Mouse (Mus musculus) brown adipose tissue, adult 24 weeks (tissue): ENCODE measurements around the gene Dcst2. TPM values are rescaled to one million over a fixed set of nuclear protein-coding genes. Genes with fewer than 3 reads are reported as not detected.

Source experiments
- H3K27ac ChIP-seq: fragments of 200-500 bp; replicated peaks from 2 replicates; pipeline ENCODE4 v1.5.1; 2012; ENCODE audit warnings: low read depth, mild to moderate bottlenecking, low read length
- H3K4me1 ChIP-seq: fragments of 200-500 bp; 2 replicates; pipeline ENCODE4 v1.6.1; 2012; ENCODE audit warnings: low read length, mixed read lengths; ENCODE audit not compliant: control insufficient read depth, insufficient read depth, insufficient read length
- H3K4me3 ChIP-seq: fragments of 200-500 bp; 2 replicates; pipeline ENCODE4 v1.5.1; 2012; ENCODE audit warnings: low read depth, mild to moderate bottlenecking, low read length, moderate library complexity; ENCODE audit not compliant: insufficient read depth
- polyA plus RNA-seq: library from polyadenylated mRNA; stranded (reverse); fragments of >200 nt; gene quantifications from 2 replicates; pipeline ENCODE4 v1.2.4, GENCODE M21; 2012; ENCODE audit not compliant: missing spikeins, insufficient read depth, insufficient read length

The Dcst2 gene
- polyA plus RNA-seq = 1.2 and 1.6 TPM in 2 replicates

DNA sequence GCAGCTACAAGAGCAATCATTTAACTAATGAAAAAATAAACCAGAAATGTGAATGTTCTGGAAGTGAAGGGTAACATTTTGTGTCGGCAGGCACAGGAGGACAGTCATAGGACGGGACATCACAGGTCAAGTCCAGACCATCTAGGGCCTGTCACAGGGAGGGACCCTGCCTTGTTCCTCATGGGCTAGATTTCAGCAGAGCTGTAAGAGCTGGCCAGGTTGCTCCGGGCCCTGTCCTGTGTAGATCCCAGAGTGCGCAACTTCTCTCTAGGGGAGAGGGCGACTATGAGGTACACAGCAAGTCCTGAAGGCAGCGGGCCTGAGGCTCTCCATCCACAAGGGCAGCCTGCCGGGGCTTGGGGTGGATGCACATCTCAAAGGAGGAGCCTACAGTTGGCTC, at the start of gene Dcst2:
Gene Dcst2 (plus strand): TSS at position 301 of the 400 bp plus-strand sequence.
- no peak within 1 kb of the TSS for H3K27ac ChIP-seq
- H3K4me3 ChIP-seq = no peak within 1 kb of the TSS
- H3K4me1 ChIP-seq = peaks cover under 1% of the 10 kb centered on the region

DNA sequence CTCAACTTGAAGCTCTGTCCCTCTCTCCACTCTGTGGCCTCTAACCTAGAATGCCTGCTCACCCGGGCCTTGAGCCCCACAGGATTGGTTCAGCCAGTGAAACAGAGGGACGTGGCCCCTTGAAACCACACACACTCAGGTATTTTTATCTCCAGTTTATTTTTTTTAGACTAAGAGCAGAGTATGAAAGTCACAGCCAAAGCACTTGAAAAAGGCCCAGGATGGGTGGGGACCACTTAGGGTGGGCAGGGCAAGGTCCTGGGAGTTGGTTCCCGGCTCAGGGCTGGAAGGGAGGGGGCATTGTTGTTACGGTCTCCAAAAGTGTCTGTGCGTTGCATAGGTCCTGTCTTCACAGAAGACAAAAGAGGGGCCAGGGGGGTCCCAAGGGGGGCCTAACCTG, 47.4 kb upstream of the Dcst2 start:
- Histone ChIP-seq H3K4me1 (peaks cover 4% of the 10 kb centered on the region; the same call in 1 of the 2 replicates), H3K4me3 (no peak overlapping the region), H3K27ac (no peak overlapping the region)

DNA sequence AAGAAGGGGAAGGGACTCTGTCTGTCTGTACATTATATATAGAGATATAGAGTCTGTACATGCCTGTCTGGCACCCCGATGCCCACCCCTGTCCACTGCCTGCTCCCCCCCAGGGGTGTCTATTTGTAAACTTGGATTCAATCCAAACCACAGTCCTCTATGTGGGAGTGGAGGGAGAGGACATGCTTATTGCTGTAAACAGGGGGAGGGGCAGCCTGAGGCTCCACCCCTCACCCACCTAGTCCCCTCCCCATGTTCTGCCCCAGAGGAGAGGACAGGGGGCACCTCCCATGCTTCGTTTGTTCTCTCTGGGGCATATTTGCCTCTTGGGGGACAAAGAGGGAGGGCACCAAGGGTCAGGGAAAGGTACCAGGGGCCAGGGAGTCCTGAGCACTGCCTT, 47.0 kb upstream of the Dcst2 start:
- H3K27ac ChIP-seq = no peak overlapping the region
- H3K4me1 ChIP-seq = peaks cover 4% of the 10 kb centered on the region; the same call in 1 of the 2 replicates
- H3K4me3 ChIP-seq = 0 out of 2 replicates have a peak overlapping the region, but pooled peaks have one; percentile 33

DNA sequence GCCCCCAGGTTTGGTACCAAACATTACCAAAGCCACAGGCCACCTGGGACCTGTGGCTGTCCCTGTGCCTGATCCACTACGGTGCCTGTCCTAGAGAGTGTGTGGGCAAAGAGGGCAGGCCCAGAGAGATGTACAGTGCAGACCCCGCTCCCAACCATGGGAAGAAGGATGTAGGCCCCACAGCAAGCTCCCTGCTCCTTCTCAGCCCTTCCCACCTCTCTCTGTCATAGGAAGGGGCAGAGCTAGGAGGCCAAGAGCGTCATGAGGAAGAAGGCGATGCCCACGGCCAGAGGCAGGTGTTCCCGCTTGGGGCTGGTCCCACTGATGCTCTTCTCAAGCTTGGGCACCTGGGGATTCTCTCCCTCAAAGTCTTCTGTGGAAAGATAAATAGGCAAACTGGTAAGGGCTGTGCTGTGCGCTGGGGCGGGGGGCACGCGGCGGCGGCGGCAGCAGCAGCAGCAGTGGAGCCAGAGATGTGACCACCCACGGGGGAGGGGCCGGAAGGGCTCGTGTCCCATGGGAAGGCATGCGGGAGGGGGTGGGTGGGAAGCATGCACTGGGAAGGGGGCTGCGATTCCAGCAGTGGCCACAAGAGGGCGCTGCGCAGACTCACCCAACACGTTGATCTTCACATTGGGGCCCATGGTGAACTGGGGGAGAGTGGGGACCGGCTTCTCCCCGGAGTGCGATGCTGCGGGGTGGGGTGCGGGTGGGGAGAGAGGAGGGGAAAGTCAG, 46.4 kb upstream of the Dcst2 start:
- Histone ChIP-seq H3K4me3 (peak overlapping the region; percentile 33), H3K4me1 (peaks cover 4% of the 10 kb centered on the region; the same call in 1 of the 2 replicates), H3K27ac (no peak overlapping the region)

DNA sequence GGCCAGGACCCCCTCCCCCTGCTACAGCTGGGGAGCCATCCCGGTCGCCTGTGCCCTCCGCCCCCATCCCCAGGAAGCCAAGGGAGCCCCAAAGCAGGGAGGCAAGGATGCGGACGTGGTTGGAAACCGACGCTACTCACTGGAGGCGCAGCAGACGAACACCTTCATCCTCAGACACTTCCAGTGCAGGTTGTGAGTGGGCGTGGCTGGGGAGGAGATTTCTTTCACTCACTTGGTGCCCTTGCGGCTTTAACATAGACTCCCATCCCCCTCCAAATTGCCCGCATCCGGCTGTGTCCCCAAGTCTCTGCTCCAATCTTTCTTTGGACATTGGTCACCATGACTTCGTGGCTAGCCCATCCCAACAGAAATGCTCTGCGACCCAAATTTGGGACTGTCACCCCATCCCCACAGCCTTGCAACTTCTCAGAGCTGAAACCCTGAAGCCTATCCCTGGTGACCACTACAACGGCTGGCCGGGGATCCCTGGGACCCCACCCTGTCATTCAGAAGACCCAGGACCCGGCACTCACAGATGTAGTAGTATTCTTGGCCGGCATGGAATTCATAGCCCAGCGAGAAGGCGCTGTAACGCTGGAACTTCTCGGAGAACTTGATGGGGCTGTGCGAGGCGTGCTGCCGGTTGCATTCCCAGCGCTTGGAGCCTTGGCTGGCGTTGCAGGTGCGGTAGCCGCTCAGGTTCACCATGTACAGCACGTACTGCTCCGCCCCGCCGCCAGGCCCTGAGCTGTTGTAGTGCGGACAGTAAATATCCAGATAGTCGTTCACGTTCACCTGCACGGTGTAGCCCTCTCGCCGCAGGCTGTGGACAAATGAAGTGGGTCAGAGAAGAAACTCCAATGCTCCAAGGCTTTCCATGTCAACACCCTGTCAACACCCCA, 45.6 kb upstream of the Dcst2 start:
- Histone ChIP-seq H3K4me3 (no peak overlapping the region), H3K27ac (no peak overlapping the region), H3K4me1 (peaks cover 10% of the 10 kb centered on the region; the same call in 1 of the 2 replicates)

DNA sequence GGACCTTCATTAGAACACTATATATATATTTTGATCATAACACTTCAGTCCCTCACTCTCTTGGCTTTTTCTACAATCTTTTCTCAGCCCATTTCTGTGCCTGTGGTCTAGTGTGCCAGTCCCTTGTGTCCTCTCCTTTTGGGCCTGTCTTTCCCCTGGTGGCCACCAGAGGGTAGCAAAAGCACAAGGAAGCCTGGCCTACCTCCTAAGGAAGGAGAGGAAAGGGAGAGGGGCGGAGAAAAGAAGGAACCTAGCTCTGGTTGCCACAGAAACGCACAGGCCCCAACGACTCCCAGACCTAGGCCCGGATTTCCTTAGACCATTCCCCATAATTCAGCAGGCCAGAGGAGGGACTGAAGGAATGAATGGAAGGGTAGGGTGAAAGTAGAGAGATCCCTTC, 44.9 kb upstream of the Dcst2 start:
- Histone ChIP-seq H3K4me3 (no peak overlapping the region), H3K4me1 (peaks cover 13% of the 10 kb centered on the region; the same call in 1 of the 2 replicates), H3K27ac (no peak overlapping the region)

DNA sequence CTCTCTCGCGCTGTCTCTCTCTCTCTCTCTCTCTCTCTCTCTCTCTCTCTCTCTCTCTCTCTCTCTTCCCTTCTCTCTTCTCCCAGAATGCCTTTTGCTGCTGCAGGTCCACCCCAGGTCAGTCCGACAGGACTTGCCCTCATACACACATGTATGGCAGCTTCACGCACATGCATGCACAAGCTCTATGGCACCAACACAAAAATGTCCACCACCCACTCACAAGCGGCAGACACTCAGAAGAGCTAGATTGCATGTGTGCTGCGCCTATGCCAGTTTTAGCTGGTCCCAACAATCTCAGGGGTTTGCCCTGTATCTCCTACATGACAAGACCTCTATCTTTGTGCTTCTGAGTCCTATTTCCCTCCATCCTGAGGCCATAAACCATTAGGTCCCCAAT, 44.5 kb upstream of the Dcst2 start:
- Histone ChIP-seq H3K4me1 (peaks cover 18% of the 10 kb centered on the region; the same call in 1 of the 2 replicates), H3K27ac (no peak overlapping the region), H3K4me3 (no peak overlapping the region)

DNA sequence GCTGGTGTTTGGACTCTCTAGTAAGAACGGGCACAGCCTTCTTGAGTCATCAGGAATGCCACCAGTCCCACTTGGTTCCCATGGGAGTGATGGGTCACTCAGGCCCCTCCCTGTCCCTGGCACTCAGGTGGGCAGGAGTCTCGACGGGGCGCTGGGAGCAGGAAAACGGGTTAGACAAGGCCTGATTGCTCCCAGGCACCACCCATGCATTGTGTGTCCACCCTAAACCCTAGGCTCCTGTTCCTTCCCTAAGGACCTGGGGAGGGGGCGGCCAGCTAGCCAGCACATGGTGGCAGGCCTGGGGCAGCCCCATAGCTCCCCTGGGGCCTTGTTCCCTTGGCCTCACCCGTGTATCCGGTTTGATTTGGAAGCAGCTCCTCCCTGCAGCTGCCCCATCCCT, 43.5 kb upstream of the Dcst2 start:
- no peak overlapping the region for H3K27ac ChIP-seq
- H3K4me3 ChIP-seq = no peak overlapping the region
- peaks cover 20% of the 10 kb centered on the region; the same call in 1 of the 2 replicates for H3K4me1 ChIP-seq

DNA sequence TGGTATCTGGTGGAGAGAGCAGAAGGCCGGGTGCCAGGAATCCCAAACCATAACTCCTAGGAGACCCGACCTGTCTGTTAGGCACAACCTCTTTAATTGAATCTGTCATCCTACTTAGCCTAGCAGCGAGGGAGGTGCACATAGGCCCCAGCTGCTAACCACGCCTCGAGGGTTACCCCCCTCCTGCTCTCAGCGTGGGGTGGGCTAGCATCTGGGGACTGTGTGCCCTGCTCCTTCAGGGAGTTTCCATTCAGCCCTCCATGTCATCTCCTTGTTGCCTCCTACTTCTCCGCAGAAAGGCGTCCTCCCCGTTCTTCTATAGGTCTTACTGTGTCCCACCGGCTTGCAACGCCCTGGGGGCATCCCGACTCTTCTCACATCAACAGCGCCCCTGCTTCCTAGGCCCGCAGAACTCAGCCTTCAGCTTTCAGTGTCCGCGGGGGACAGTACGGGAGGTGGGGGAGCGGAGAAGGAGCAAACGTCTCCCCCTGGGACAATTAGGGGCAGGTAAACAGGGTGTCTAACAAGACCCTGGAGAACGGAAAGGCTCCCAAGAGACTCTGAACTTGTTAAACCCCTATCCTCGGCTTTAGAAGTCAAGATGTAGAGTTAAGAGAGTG, 42.7 kb upstream of the Dcst2 start:
- Histone ChIP-seq H3K27ac (no peak overlapping the region), H3K4me1 (peaks cover 20% of the 10 kb centered on the region; the same call in 1 of the 2 replicates), H3K4me3 (no peak overlapping the region; the same call in 1 of the 2 replicates)

DNA sequence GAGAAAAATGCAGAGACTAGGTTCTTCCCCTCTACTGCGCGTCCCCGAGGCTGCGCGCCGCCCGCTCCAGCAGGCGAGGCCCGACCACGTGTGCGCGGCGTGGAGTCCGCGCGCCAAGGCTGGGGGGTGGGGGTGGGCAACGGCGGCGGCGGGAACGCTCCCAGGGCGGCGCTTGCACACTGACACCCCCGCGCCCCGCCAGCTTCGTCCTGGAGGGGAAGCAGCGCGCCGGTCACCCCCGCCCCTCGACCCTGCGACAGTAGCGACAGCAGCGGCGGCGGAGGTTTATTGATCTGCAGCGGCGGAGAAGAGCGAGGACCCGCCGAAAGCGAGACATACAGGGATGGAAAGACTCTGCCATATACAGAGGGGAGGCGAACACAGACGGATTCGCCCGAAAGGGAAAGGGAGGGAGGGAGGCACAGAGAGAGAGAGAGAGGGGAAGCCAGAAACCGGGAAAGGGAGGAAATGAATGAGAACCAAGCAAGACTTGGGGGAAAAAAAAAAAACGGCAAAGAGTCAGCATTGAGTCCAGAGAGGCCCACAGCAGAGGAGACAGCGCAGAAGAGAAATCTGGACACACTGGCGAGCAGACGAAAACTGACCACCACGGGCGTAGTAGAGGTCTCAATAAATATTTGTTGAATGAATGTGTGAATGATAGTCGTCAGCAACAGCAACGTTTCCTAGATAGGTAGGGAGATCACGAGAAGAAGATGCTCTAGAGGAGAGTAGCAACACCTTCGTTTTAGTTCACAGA, 42.0 kb upstream of the Dcst2 start:
- H3K4me3 ChIP-seq = peak overlapping the region; percentile 22
- no peak overlapping the region for H3K27ac ChIP-seq
- H3K4me1 ChIP-seq = peaks cover 20% of the 10 kb centered on the region; the same call in 1 of the 2 replicates

DNA sequence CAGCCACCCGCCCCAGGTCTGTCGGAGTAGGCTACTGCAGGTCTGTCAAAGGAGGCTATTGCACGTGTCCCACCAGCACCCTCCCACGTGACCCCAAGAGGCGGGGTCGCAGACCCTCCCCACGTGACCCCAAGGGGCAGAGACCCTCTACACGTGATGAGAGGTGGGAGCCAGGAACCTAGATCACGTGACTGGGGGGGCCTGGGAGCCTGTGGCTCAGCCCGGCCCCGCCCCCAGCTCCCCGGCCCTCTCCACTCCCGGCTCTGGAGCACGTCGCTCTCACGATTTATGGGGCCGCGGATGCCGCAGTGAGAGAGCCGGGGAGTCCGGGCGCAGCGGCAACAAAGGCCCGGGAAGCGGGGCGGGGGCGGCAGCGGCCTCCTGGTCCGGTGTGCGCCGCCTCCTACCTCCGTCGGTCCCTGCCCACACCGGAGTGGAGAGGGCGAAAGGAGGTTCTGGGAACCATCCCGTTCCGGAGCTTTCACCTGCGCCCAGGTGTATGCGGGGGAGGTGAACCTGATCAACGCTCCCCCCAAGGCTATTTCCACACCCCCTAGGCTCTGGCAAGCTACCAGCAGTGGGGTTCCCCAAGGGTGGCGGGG, 41.1 kb upstream of the Dcst2 start:
- H3K4me1 ChIP-seq = peaks cover 16% of the 10 kb centered on the region; the same call in 1 of the 2 replicates
- H3K27ac ChIP-seq = no peak overlapping the region
- H3K4me3 ChIP-seq = peak overlapping the region; percentile 18; the same call in 1 of the 2 replicates

DNA sequence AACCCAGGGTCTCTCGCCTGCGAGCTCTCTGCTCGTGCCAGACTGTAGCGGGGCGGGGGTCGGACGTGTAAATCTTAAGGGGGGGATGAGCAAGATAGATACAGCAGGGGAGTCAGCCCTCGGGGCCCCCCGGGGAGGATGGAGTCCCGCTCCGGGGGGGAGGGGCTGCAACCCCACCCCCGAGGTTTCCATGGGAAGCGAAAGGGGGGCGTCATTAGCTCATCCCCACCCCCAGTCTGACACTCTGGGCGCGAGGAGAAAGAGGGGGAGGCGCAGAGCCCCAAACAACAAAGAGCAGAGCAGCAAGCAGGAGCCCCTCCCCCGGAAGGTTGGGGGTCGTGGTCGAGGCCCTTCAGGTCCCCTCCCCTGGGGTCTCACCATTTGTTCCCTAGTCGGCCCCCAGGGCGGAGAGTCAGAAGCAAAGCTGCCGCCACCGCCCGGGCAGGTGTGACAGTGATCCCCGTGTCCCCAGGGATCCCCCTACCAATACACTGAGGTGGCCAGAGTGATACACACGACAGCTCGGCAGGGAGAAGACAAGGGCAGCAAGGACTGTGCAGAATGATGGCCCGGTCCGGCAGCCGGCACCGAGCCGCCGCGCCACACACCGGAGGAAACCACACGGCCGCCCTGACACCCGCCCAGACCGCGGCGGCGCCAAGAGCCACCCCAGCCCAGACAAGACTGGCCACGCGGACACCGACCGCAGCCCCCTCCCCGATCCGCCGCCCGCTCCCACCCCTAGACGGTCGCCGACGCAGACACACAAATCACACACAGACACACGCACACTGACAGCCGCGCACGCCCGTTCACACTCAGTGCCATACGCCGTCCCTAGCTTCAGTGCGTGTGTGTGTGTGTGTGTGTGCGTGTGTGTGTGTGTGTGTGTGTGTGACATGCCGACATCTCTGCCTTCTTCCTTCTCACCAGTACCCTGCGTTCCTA, 40.3 kb upstream of the Dcst2 start:
- peaks cover 16% of the 10 kb centered on the region; the same call in 1 of the 2 replicates for H3K4me1 ChIP-seq
- no peak overlapping the region for H3K27ac ChIP-seq
- peak overlapping the region; percentile 54 for H3K4me3 ChIP-seq

DNA sequence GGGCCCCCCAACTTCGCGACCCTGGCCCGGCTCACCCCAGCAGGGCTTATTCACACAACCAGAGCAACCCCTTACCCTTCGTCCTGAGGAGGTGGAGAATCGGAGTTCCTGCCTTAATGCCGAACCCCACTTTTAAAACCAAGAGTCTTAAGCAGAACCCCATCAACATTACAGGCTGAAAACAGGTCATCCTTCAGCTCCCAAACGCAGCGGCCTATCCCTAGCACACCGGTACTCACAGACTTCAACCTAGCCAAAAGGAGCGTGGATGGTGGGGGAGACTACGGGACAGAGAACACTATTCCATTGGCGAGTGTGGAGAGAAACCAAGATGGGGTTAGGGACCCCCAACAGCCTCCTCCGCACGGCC, 39.7 kb upstream of the Dcst2 start:
- H3K4me3 ChIP-seq = peak overlapping the region; percentile 54
- H3K4me1 ChIP-seq = peaks cover 16% of the 10 kb centered on the region; the same call in 1 of the 2 replicates
- no peak overlapping the region for H3K27ac ChIP-seq
